In the genomic region with DNA sequence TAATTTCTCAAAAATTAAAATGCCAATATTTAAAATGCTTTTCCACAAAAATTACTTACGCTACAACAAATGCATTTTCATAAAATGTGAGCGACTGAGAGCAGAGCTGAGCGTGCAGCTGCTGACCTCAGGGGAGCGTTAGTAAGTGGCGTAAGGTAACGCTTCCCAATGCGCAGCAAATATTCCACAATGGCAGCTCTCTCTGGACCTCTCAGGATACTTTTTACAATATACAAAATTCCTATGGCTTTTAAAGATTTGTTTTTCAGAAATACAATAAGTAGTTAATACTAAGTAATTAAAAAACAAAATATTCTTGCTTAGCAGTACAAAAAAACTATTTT, we compare ENCODE assay signal across 11 mouse cellular contexts.
DNase-seq lines count a peak whose midpoint lies in the region; ATAC-seq and TF ChIP-seq lines count a peak whose summit lies in the region.
"Had no signal": no experiment of that assay in that cellular context is flagged by ENCODE, and none has a peak within 500 bp of the region (broad histone marks: within the 10 kb centered on the region; RNA-seq: fewer than 3 reads in every experiment).

No protein-coding gene starts in this region.

- H3K4me3 ChIP-seq in lung, embryonic 14.5 days (ENCODE audit: low read depth, low read length), result peak overlapping the region; percentile 42
- H3K4me3 ChIP-seq in embryonic fibroblast, embryonic 13.5 days (ENCODE audit: insufficient read depth, low read length), result peak overlapping the region; percentile 32
- H3K4me3 ChIP-seq in limb, embryonic 11.5 days (ENCODE audit: low read depth, low read length), result peak overlapping the region; percentile 47
- peak overlapping the region; percentile 29 for H3K4me3 ChIP-seq in stomach, embryonic 14.5 days (ENCODE audit: low read depth, low read length)
- H3K4me3 ChIP-seq: intestine, embryonic 15.5 days; liver, embryonic 12.5 days had no signal

- peak; percentile 56 for DNase-seq in lung, embryonic 14.5 days
- DNase-seq in lung, postnatal 36 days, result no peak
- peak; percentile 40 for DNase-seq in limb, embryonic 11.5 days (ENCODE audit: low spot score)
- DNase-seq in thymus, postnatal 0 days (ENCODE audit: low spot score), result no peak
- no peak for DNase-seq in spleen, postnatal 14 days (ENCODE audit: low spot score in 2 of 2)
- no peak for DNase-seq in layer of hippocampus, postnatal 14 days (ENCODE audit: low spot score in 2 of 2)
- DNase-seq: thymus, adult 2 months had no signal

- H3K36me3 ChIP-seq in lung, embryonic 14.5 days (ENCODE audit: insufficient read depth), result no peaks in the 10 kb centered on the region; the same call in 1 of the 2 replicates
- no peaks in the 10 kb centered on the region for H3K36me3 ChIP-seq in limb, embryonic 11.5 days (ENCODE audit: control insufficient read depth, insufficient read depth, low read length)
- no peaks in the 10 kb centered on the region for H3K36me3 ChIP-seq in stomach, embryonic 14.5 days (ENCODE audit: control insufficient read depth, insufficient read depth, low read length)
- H3K36me3 ChIP-seq: intestine, embryonic 15.5 days; liver, embryonic 12.5 days had no signal

- peak overlapping the region; percentile 86 for H3K27ac ChIP-seq in lung, embryonic 14.5 days (ENCODE audit: low read depth)
- H3K27ac ChIP-seq in embryonic fibroblast, embryonic 13.5 days (ENCODE audit: insufficient read depth, low read length), result no peak overlapping the region; the same call in 1 of the 2 replicates
- peak overlapping the region; percentile 91 for H3K27ac ChIP-seq in limb, embryonic 11.5 days (replicated peaks; ENCODE audit: low read depth, low read length)
- peak overlapping the region; percentile 63 for H3K27ac ChIP-seq in stomach, embryonic 14.5 days (ENCODE audit: low read length)
- H3K27ac ChIP-seq: intestine, embryonic 15.5 days; liver, embryonic 12.5 days had no signal

- no peaks in the 10 kb centered on the region; the same call in none of the 2 replicates for H3K4me1 ChIP-seq in lung, embryonic 14.5 days (ENCODE audit: insufficient read depth)
- peaks cover 7% of the 10 kb centered on the region for H3K4me1 ChIP-seq in embryonic fibroblast, embryonic 13.5 days (ENCODE audit: control insufficient read depth, insufficient read depth, low read length)
- peaks cover 23% of the 10 kb centered on the region for H3K4me1 ChIP-seq in limb, embryonic 11.5 days (ENCODE audit: control insufficient read depth, insufficient read depth, low read length)
- H3K4me1 ChIP-seq in stomach, embryonic 14.5 days (ENCODE audit: control insufficient read depth, insufficient read depth, low read length), result peaks cover 23% of the 10 kb centered on the region

- H3K9me3 ChIP-seq in lung, embryonic 14.5 days (ENCODE audit: low read depth, low read length), result no peaks in the 10 kb centered on the region
- no peaks in the 10 kb centered on the region for H3K9me3 ChIP-seq in limb, embryonic 11.5 days (ENCODE audit: control insufficient read depth, low read length)
- H3K9me3 ChIP-seq in stomach, embryonic 14.5 days (ENCODE audit: control insufficient read depth, low read depth, low read length), result no peaks in the 10 kb centered on the region
- H3K9me3 ChIP-seq: intestine, embryonic 15.5 days; liver, embryonic 12.5 days had no signal

- TF ChIP-seq CTCF in lung, embryonic 14.5 days (IDR thresholded peaks at IDR 0.05; ENCODE audit: low read depth), result no peak
- TF ChIP-seq CTCF in embryonic fibroblast, embryonic 13.5 days (IDR thresholded peaks at IDR 0.05; ENCODE audit: borderline replicate concordance, insufficient read depth, low read length), result no peak

- WGBS in lung, embryonic 14.5 days, result 47% methylated on average over 7 of the region's 7 CpGs
- WGBS in limb, embryonic 11.5 days, result 22% methylated on average over 7 of the region's 7 CpGs
- 55% methylated on average over 7 of the region's 7 CpGs for WGBS in stomach, embryonic 14.5 days

- no peak for TF ChIP-seq POLR2A in embryonic fibroblast, embryonic 13.5 days (IDR thresholded peaks at IDR 0.05; ENCODE audit: low read depth, low read length)

- peak overlapping the region; percentile 55 for H3K4me2 ChIP-seq in lung, embryonic 14.5 days
- peak overlapping the region; percentile 56 for H3K4me2 ChIP-seq in limb, embryonic 11.5 days (ENCODE audit: low read depth, severe bottlenecking)
- H3K4me2 ChIP-seq in stomach, embryonic 14.5 days (replicated peaks; ENCODE audit: low read depth, low read length), result peak overlapping the region; percentile 53
- H3K4me2 ChIP-seq: intestine, embryonic 15.5 days; liver, embryonic 12.5 days had no signal

- ATAC-seq in lung, embryonic 14.5 days (ENCODE audit: insufficient read depth), result no peak
- ATAC-seq in limb, embryonic 11.5 days (ENCODE audit: insufficient number of reproducible peaks, low FRiP score, low TSS enrichment, low read depth), result no peak
- ATAC-seq in stomach, embryonic 14.5 days (ENCODE audit: insufficient number of reproducible peaks, insufficient read depth, low FRiP score, low read depth), result no peak
- ATAC-seq: intestine, embryonic 15.5 days; liver, embryonic 12.5 days had no signal

- H3K27me3 ChIP-seq in lung, embryonic 14.5 days (ENCODE audit: insufficient read depth, low read length), result no peaks in the 10 kb centered on the region
- no peaks in the 10 kb centered on the region for H3K27me3 ChIP-seq in limb, embryonic 11.5 days (ENCODE audit: control insufficient read depth, insufficient read depth, low read length)
- H3K27me3 ChIP-seq in stomach, embryonic 14.5 days (ENCODE audit: control insufficient read depth, insufficient read depth, low read length), result no peaks in the 10 kb centered on the region
- H3K27me3 ChIP-seq: intestine, embryonic 15.5 days; liver, embryonic 12.5 days had no signal

- H3K9ac ChIP-seq in lung, embryonic 14.5 days, result peak overlapping the region; percentile 59
- H3K9ac ChIP-seq in limb, embryonic 11.5 days (ENCODE audit: low read length), result peak overlapping the region; percentile 72
- peak overlapping the region; percentile 28; the same call in 1 of the 2 replicates for H3K9ac ChIP-seq in stomach, embryonic 14.5 days (replicated peaks; ENCODE audit: low read depth, low read length)
- H3K9ac ChIP-seq: intestine, embryonic 15.5 days; liver, embryonic 12.5 days had no signal

Comparison
In these comparisons a context has a peak if more than half of its experiments do, and no peak if none do; other contexts are left out.
1. DNase-seq: peak in lung, embryonic 14.5 days (single experiment) and limb, embryonic 11.5 days (single experiment); none in lung, postnatal 36 days (single experiment), thymus, postnatal 0 days (single experiment), spleen, postnatal 14 days (0 of 2) and layer of hippocampus, postnatal 14 days (0 of 2).
2. Peak in every context shown above with its lines, with median percentiles within 50 percentile points of each other: H3K4me2 ChIP-seq, H3K4me3 ChIP-seq and H3K9ac ChIP-seq.